Mouse (Mus musculus) C2C12 (cell line): Measurements from ENCODE around the gene Atp13a5.

Experiments
- CEBPB ChIP-seq: IDR thresholded peaks from one replicate; pipeline ENCODE4 v1.6.1; 2011; ENCODE audit warnings: low read depth, mild to moderate bottlenecking, control low read depth, moderate library complexity
- CTCF ChIP-seq: IDR thresholded peaks from one replicate; pipeline ENCODE4 v1.5.1; 2011; ENCODE audit not compliant: control insufficient read depth, insufficient read depth, insufficient read length
- MAX ChIP-seq: IDR thresholded peaks from one replicate; pipeline ENCODE4 v1.6.1; 2011; ENCODE audit warnings: mild to moderate bottlenecking, control low read depth
- MYOD1 ChIP-seq: IDR thresholded peaks from one replicate; pipeline ENCODE4 v1.6.1; 2011; ENCODE audit warnings: low read depth; ENCODE audit not compliant: control insufficient read depth, insufficient read length
- MYOG ChIP-seq: IDR thresholded peaks from one replicate; pipeline ENCODE4 v1.6.1; 2011; ENCODE audit not compliant: control insufficient read depth, insufficient read length; ENCODE audit errors: extremely low read depth
- USF1 ChIP-seq: IDR thresholded peaks from one replicate; pipeline ENCODE4 v1.6.1; 2011; ENCODE audit warnings: low read depth, mild to moderate bottlenecking, control low read depth, moderate library complexity

DNA sequence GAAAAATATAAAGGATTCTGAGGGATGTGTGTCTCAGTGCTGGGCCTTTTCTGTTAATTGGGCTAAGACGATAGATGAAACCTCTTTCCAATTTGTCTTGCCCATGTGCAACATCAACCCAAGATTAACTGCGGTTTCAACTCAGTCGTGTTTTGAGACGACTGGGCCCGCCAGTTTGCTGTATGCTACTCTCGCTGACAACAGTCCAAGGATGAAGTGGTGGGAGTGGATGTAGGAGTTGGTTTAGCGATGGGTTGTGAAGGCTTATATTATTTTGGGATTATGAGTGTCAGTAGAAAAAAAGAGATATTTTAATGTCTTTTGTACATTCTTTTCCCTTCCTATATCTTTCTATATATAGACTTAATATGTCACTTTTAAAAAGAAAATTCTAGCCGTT lies 3.9 kb downstream of the Atp13a5 start:
- TF ChIP-seq CTCF, result no peak
- no peak for TF ChIP-seq MYOG
- no peak for TF ChIP-seq MAX
- no peak for TF ChIP-seq USF1
- no peak for TF ChIP-seq CEBPB
- TF ChIP-seq MYOD1, result no peak
